Mouse (Mus musculus) CH12.LX (cell line): Measurements from ENCODE around the gene Gtf2ird2.

Experiments used
- CTCF ChIP-seq, 2 experiments: IDR thresholded peaks in 1 of 2; conservative IDR thresholded peaks in 1 of 2; 2 replicates each; pipeline ENCODE4 v1.5.1; 2011 to 2012; ENCODE audit warnings: low read depth in 2 of 2, low read length in 2 of 2, improper control_type of control experiment in 1 of 2, inconsistent platforms in 1 of 2, mild to moderate bottlenecking in 1 of 2, moderate library complexity in 1 of 2
- POLR2A ChIP-seq: IDR thresholded peaks from 2 replicates; pipeline ENCODE4 v1.6.1; 2011; ENCODE audit warnings: low read depth, mild to moderate bottlenecking, improper control_type of control experiment, low read length
- ZKSCAN1 ChIP-seq: IDR thresholded peaks from 2 replicates; pipeline ENCODE4 v1.6.1; 2012; ENCODE audit warnings: low read depth, inconsistent platforms, low read length, improper control_type of control experiment, borderline replicate concordance

DNA sequence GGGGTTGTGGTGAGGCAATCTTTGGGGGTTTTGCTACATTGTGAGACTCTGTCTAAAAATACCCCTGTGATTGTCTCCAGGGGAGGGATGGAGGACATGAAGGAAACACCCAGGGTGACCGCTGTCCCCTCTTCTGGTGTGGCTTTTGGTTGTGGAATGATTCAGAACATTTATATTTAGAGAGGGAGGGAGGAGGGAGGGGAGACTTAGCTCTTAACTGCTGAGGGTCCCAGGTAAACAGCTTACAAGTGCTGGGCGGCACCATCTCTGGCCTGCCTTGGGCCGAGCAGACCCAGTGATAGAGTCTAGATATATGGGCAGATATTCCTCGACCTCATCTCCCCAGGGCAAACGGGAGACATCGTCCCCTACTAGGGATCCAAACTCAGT lies 44.4 kb downstream of the Gtf2ird2 start:
- TF ChIP-seq CTCF (conservative IDR thresholded peaks at IDR 0.05 in 1 of 2, IDR thresholded peaks at IDR 0.05 in 1 of 2; ENCODE audit: low read depth in 2 of 2, low read length in 2 of 2) (no peak), POLR2A (peak; percentile 70), ZKSCAN1 (no peak)
